Mouse (Mus musculus): ENCODE measurements around the gene Epb41l3. TPM values are rescaled to one million over a fixed set of nuclear protein-coding genes. Genes with fewer than 3 reads are reported as not detected.
A peak's percentile ranks its signal among the peaks of the same experiment; 100 is the strongest.

The Epb41l3 gene
- total RNA-seq, 1 experiment: 16.8 TPM

GRCm38 (mm10) chr17:69103326-69103725 is 27.8 kb downstream of the Epb41l3 start:
- no peaks in the 10 kb centered on the region for H3K4me1 ChIP-seq (ENCODE audit: control insufficient read depth in 2 of 2, insufficient read depth in 2 of 2, low read length in 2 of 2, poor library complexity in 1 of 2)
- in situ Hi-C loops (cut with MboI; ENCODE audit: low sequenced_read_pairs in 2 of 2, unreplicated experiment in 2 of 2): loop anchor here in 1 of 2 experiments (10.0 kb wide), 1 partner anchor 219 kb away; no protein-coding TSS in a partner anchor
- no peaks in the 10 kb centered on the region for H3K9me3 ChIP-seq (ENCODE audit: control insufficient read depth, insufficient read depth, low read depth, low read length)
- TF ChIP-seq ZNF384 (IDR thresholded peaks at IDR 0.05; ENCODE audit: low read depth, low read length): no peak
- no peak for TF ChIP-seq HCFC1 (IDR thresholded peaks at IDR 0.05; ENCODE audit: borderline replicate concordance, insufficient read depth, low read length)
- no peak for TF ChIP-seq ZC3H11A (IDR thresholded peaks at IDR 0.05; ENCODE audit: borderline replicate concordance, low read depth, low read length)
- TF ChIP-seq CHD2 (IDR thresholded peaks at IDR 0.05; ENCODE audit: low read depth, low read length): no peak
- no peak for TF ChIP-seq MAFK (IDR thresholded peaks at IDR 0.05; ENCODE audit: insufficient read depth, low read depth, low read length)
- H3K4me3 ChIP-seq (ENCODE audit: insufficient read depth in 1 of 2, low read depth in 1 of 2, low read length in 2 of 2, poor library complexity in 1 of 2, severe bottlenecking in 1 of 2): no peak overlapping the region
- H3K27ac ChIP-seq (ENCODE audit: insufficient read depth, low read depth, low read length, poor library complexity, severe bottlenecking): no peak overlapping the region
- no peak overlapping the region for H3K9ac ChIP-seq (ENCODE audit: insufficient read depth, low read depth, low read length, poor library complexity, severe bottlenecking)
- DNase-seq (ENCODE audit: low read depth, low spot score): no peak
- no peaks in the 10 kb centered on the region for H3K36me3 ChIP-seq (ENCODE audit: control insufficient read depth, insufficient read depth, low read length, poor library complexity, severe bottlenecking)

GRCm38 (mm10) chr17:69105035-69105798 is 29.7 kb downstream of the Epb41l3 start:
- H3K9ac ChIP-seq (ENCODE audit: insufficient read depth, low read depth, low read length, poor library complexity, severe bottlenecking): no peak overlapping the region
- no peak overlapping the region for H3K27ac ChIP-seq (ENCODE audit: insufficient read depth, low read depth, low read length, poor library complexity, severe bottlenecking)
- H3K9me3 ChIP-seq (ENCODE audit: control insufficient read depth, insufficient read depth, low read depth, low read length): no peaks in the 10 kb centered on the region
- H3K36me3 ChIP-seq (ENCODE audit: control insufficient read depth, insufficient read depth, low read length, poor library complexity, severe bottlenecking): no peaks in the 10 kb centered on the region
- DNase-seq (ENCODE audit: low read depth, low spot score): no peak
- H3K4me3 ChIP-seq (ENCODE audit: insufficient read depth in 1 of 2, low read depth in 1 of 2, low read length in 2 of 2, poor library complexity in 1 of 2, severe bottlenecking in 1 of 2): no peak overlapping the region
- in situ Hi-C loops (cut with MboI; ENCODE audit: low sequenced_read_pairs in 2 of 2, unreplicated experiment in 2 of 2): loop anchor here in 1 of 2 experiments (10.0 kb wide), 1 partner anchor 220 kb away; no protein-coding TSS in a partner anchor
- H3K4me1 ChIP-seq (ENCODE audit: control insufficient read depth in 2 of 2, insufficient read depth in 2 of 2, low read length in 2 of 2, poor library complexity in 1 of 2): no peaks in the 10 kb centered on the region
- TF ChIP-seq CHD2 (IDR thresholded peaks at IDR 0.05; ENCODE audit: low read depth, low read length) (no peak), ZC3H11A (IDR thresholded peaks at IDR 0.05; ENCODE audit: borderline replicate concordance, low read depth, low read length) (no peak), MAFK (IDR thresholded peaks at IDR 0.05; ENCODE audit: insufficient read depth, low read depth, low read length) (no peak), ZNF384 (IDR thresholded peaks at IDR 0.05; ENCODE audit: low read depth, low read length) (no peak), HCFC1 (IDR thresholded peaks at IDR 0.05; ENCODE audit: borderline replicate concordance, insufficient read depth, low read length) (no peak)

- no peak overlapping the region for H3K27ac ChIP-seq (ENCODE audit: insufficient read depth, low read depth, low read length, poor library complexity, severe bottlenecking)
Observed at GRCm38 (mm10) chr17:69105799-69106401, 30.4 kb downstream of the Epb41l3 start.

GRCm38 (mm10) chr17:69109216-69109615 is 33.7 kb downstream of the Epb41l3 start:
- H3K9me3 ChIP-seq (ENCODE audit: control insufficient read depth, insufficient read depth, low read depth, low read length): no peaks in the 10 kb centered on the region
- no peak overlapping the region for H3K4me3 ChIP-seq (ENCODE audit: insufficient read depth in 1 of 2, low read depth in 1 of 2, low read length in 2 of 2, poor library complexity in 1 of 2, severe bottlenecking in 1 of 2)
- H3K4me1 ChIP-seq (ENCODE audit: control insufficient read depth in 2 of 2, insufficient read depth in 2 of 2, low read length in 2 of 2, poor library complexity in 1 of 2): no peaks in the 10 kb centered on the region
- DNase-seq (ENCODE audit: low read depth, low spot score): peak; percentile 31
- in situ Hi-C loops (cut with MboI; ENCODE audit: low sequenced_read_pairs in 2 of 2, unreplicated experiment in 2 of 2): loop anchor here in 1 of 2 experiments (10.0 kb wide), 1 partner anchor 224 kb away; no protein-coding TSS in a partner anchor
- no peak overlapping the region for H3K9ac ChIP-seq (ENCODE audit: insufficient read depth, low read depth, low read length, poor library complexity, severe bottlenecking)
- H3K27ac ChIP-seq (ENCODE audit: insufficient read depth, low read depth, low read length, poor library complexity, severe bottlenecking): no peak overlapping the region
- no peaks in the 10 kb centered on the region for H3K36me3 ChIP-seq (ENCODE audit: control insufficient read depth, insufficient read depth, low read length, poor library complexity, severe bottlenecking)
- TF ChIP-seq ZC3H11A (IDR thresholded peaks at IDR 0.05; ENCODE audit: borderline replicate concordance, low read depth, low read length) (no peak), MAFK (IDR thresholded peaks at IDR 0.05; ENCODE audit: insufficient read depth, low read depth, low read length) (no peak), CHD2 (IDR thresholded peaks at IDR 0.05; ENCODE audit: low read depth, low read length) (no peak), HCFC1 (IDR thresholded peaks at IDR 0.05; ENCODE audit: borderline replicate concordance, insufficient read depth, low read length) (no peak), ZNF384 (IDR thresholded peaks at IDR 0.05; ENCODE audit: low read depth, low read length) (no peak)

More at GRCm38 (mm10) chr17:69105799-69106401, 30.4 kb downstream of the Epb41l3 start:
- Histone ChIP-seq H3K4me1 (ENCODE audit: control insufficient read depth in 2 of 2, insufficient read depth in 2 of 2, low read length in 2 of 2, poor library complexity in 1 of 2) (no peaks in the 10 kb centered on the region), H3K36me3 (ENCODE audit: control insufficient read depth, insufficient read depth, low read length, poor library complexity, severe bottlenecking) (no peaks in the 10 kb centered on the region), H3K9ac (ENCODE audit: insufficient read depth, low read depth, low read length, poor library complexity, severe bottlenecking) (no peak overlapping the region), H3K9me3 (ENCODE audit: control insufficient read depth, insufficient read depth, low read depth, low read length) (no peaks in the 10 kb centered on the region), H3K4me3 (ENCODE audit: insufficient read depth in 1 of 2, low read depth in 1 of 2, low read length in 2 of 2, poor library complexity in 1 of 2, severe bottlenecking in 1 of 2) (no peak overlapping the region)
- DNase-seq (ENCODE audit: low read depth, low spot score): no peak
- TF ChIP-seq MAFK (IDR thresholded peaks at IDR 0.05; ENCODE audit: insufficient read depth, low read depth, low read length): no peak
- TF ChIP-seq ZNF384 (IDR thresholded peaks at IDR 0.05; ENCODE audit: low read depth, low read length): no peak
- no peak for TF ChIP-seq CHD2 (IDR thresholded peaks at IDR 0.05; ENCODE audit: low read depth, low read length)
- TF ChIP-seq ZC3H11A (IDR thresholded peaks at IDR 0.05; ENCODE audit: borderline replicate concordance, low read depth, low read length): peak; percentile 73; the same call in 1 of the 2 replicates
- TF ChIP-seq HCFC1 (IDR thresholded peaks at IDR 0.05; ENCODE audit: borderline replicate concordance, insufficient read depth, low read length): no peak
- in situ Hi-C loops (cut with MboI; ENCODE audit: low sequenced_read_pairs in 2 of 2, unreplicated experiment in 2 of 2): loop anchor here in 1 of 2 experiments (10.0 kb wide), 1 partner anchor 221 kb away; no protein-coding TSS in a partner anchor

Data from ES-E14 (cell line).